Mouse (Mus musculus) kidney, postnatal 14 days (tissue): Measurements from ENCODE around the gene Vmp1.

ENCODE experiments used
- DNase-seq: peaks from one replicate; pipeline ENCODE4 v3.0.0; 2022; ENCODE audit warnings: mixed read lengths

The Vmp1 gene

GRCm38 (mm10) chr11:86583990-86584897 lies 99.4 kb downstream of the Vmp1 start:
- DNase-seq: no peak

GRCm38 (mm10) chr11:86583313-86583825 lies 100.3 kb downstream of the Vmp1 start:
- no peak for DNase-seq

- DNase-seq: no peak
Measured at GRCm38 (mm10) chr11:86582543-86583260, 100.9 kb downstream of the Vmp1 start.

GRCm38 (mm10) chr11:86581943-86582542 lies 101.6 kb downstream of the Vmp1 start:
- DNase-seq: no peak

GRCm38 (mm10) chr11:86581250-86581753 lies 102.3 kb downstream of the Vmp1 start:
- peak; percentile 71 for DNase-seq

GRCm38 (mm10) chr11:86580319-86581113 lies 103.1 kb downstream of the Vmp1 start:
- DNase-seq: peak; percentile 80

GRCm38 (mm10) chr11:86579731-86580318 lies 103.8 kb downstream of the Vmp1 start:
- peak; percentile 61 for DNase-seq

- DNase-seq: peak; percentile 81
Measured at GRCm38 (mm10) chr11:86578809-86579730, 104.6 kb downstream of the Vmp1 start.

- DNase-seq: no peak
Measured at GRCm38 (mm10) chr11:86578106-86578808, 105.4 kb downstream of the Vmp1 start.

GRCm38 (mm10) chr11:86577231-86577630 lies 106.4 kb downstream of the Vmp1 start:
- peak; percentile 66 for DNase-seq

GRCm38 (mm10) chr11:86575632-86576378 lies 107.8 kb downstream of the Vmp1 start:
- DNase-seq: no peak

GRCm38 (mm10) chr11:86574408-86574807 lies 109.2 kb downstream of the Vmp1 start:
- DNase-seq: no peak

- DNase-seq: peak; percentile 61
Measured at GRCm38 (mm10) chr11:86573646-86574231, 109.9 kb downstream of the Vmp1 start.

- no peak for DNase-seq
Measured at GRCm38 (mm10) chr11:86572623-86573022, 111.0 kb downstream of the Vmp1 start.

- no peak for DNase-seq
Measured at GRCm38 (mm10) chr11:86571871-86572270, 111.8 kb downstream of the Vmp1 start.

- peak; percentile 57 for DNase-seq
Measured at GRCm38 (mm10) chr11:86571047-86571855, 112.4 kb downstream of the Vmp1 start.

- DNase-seq: peak; percentile 42
Measured at GRCm38 (mm10) chr11:86570261-86570746, 113.3 kb downstream of the Vmp1 start.

- peak; percentile 39 for DNase-seq
Measured at GRCm38 (mm10) chr11:86568425-86568824, 115.2 kb downstream of the Vmp1 start.
